Mouse (Mus musculus): ENCODE data around the gene Aldh1a2. TPM values are rescaled to one million over a fixed set of nuclear protein-coding genes. Genes with fewer than 3 reads are reported as not detected.
A peak's percentile ranks its signal among the peaks of the same experiment; 100 is the strongest.

The Aldh1a2 gene
- polyA plus RNA-seq, 1 experiment from 2014 or later, result 28.8 TPM

DNA sequence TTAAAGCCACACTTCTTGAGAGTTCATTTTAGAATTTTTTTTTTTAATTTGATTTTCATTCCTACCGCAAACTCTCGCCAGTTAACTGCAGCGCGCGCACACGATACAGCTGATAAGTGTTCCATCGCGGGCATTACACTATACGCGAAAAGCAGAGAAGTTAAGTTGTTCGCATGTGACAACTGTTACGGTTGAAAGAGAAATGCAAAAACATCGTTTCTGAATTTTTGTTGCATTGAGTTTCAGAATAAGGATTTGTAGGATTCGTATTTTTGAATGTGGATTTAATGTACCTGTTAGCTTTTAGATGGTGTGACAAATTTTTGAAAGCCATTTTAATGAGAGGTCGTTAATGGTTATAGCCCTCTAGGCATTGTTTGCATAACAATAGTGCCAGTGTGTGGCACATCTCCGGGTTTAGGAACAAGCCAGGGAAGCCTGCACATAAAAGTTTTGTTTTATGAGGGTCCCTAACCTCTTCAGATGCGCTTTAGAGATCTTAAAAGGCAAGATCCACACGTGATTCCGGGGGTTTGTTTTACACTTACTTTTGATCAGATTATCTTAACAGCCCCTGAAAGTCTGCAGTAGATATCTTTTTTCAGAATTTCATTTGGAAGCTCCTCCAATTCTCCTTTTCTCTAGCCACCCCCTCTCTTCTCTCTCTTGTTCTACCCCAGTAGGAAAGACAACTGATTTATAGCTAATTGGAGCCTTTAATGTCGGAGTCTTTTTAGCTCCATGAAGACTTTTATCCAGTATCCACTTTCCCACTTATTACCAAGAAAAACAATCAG is 1.6 kb downstream of the Aldh1a2 start:
- H3K4me2 ChIP-seq (ENCODE audit: low read length), result peak overlapping the region; percentile 84
- ATAC-seq (ENCODE audit: insufficient number of reproducible peaks, insufficient read depth, low FRiP score, low read depth), result no peak
- no peaks in the 10 kb centered on the region for H3K9me3 ChIP-seq (ENCODE audit: control insufficient read depth, low read length)
- peak overlapping the region in 1 of 2 experiments; percentile 51; a peak in 2 of 4 replicates for H3K4me3 ChIP-seq (ENCODE audit: control insufficient read depth in 1 of 2, insufficient read depth in 1 of 2, low read depth in 1 of 2, low read length in 2 of 2)
- H3K4me1 ChIP-seq (ENCODE audit: control insufficient read depth in 2 of 2, insufficient read depth in 2 of 2, low read length in 2 of 2), result peaks cover 0 to 12% of the 10 kb centered on the region in 2 experiments; a peak in 3 of 4 replicates
- 6% methylated on average over 20 of the region's 20 CpGs for WGBS
- H3K27ac ChIP-seq (replicated peaks in 1 of 2; ENCODE audit: control insufficient read depth in 1 of 2, insufficient read depth in 1 of 2, low read depth in 2 of 2, low read length in 2 of 2), result no peak overlapping the region
- no peak overlapping the region for H3K9ac ChIP-seq (ENCODE audit: low read length)
- peaks cover 64% of the 10 kb centered on the region for H3K27me3 ChIP-seq (ENCODE audit: control insufficient read depth, insufficient read depth, low read length)
- no peaks in the 10 kb centered on the region for H3K36me3 ChIP-seq (ENCODE audit: control insufficient read depth, insufficient read depth, low read length)

DNA sequence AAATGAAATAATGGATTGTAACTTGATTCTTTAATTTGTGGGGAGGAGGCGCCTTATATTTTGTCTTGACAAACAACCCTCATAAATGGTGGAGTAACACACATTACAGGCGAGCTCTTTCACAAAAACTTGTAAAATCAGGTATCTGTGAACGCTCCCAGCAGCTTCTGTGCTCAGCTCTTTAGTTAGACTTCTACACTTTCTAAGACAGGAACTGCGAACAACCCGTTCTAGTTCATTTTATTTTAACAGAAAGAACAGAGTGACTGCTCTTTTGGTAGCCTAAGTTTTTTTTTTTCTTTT is 2.2 kb downstream of the Aldh1a2 start:
- no peaks in the 10 kb centered on the region for H3K9me3 ChIP-seq (ENCODE audit: control insufficient read depth, low read length)
- no peak for ATAC-seq (ENCODE audit: insufficient number of reproducible peaks, insufficient read depth, low FRiP score, low read depth)
- peaks cover 0 to 12% of the 10 kb centered on the region in 2 experiments; a peak in 3 of 4 replicates for H3K4me1 ChIP-seq (ENCODE audit: control insufficient read depth in 2 of 2, insufficient read depth in 2 of 2, low read length in 2 of 2)
- H3K36me3 ChIP-seq (ENCODE audit: control insufficient read depth, insufficient read depth, low read length), result no peaks in the 10 kb centered on the region
- peaks cover 64% of the 10 kb centered on the region for H3K27me3 ChIP-seq (ENCODE audit: control insufficient read depth, insufficient read depth, low read length)
- no peak overlapping the region for H3K9ac ChIP-seq (ENCODE audit: low read length)
- no peak overlapping the region for H3K4me2 ChIP-seq (ENCODE audit: low read length)
- H3K4me3 ChIP-seq (ENCODE audit: control insufficient read depth in 1 of 2, insufficient read depth in 1 of 2, low read depth in 1 of 2, low read length in 2 of 2), result no peak overlapping the region
- 35% methylated on average over 5 of the region's 5 CpGs for WGBS
- no peak overlapping the region for H3K27ac ChIP-seq (replicated peaks in 1 of 2; ENCODE audit: control insufficient read depth in 1 of 2, insufficient read depth in 1 of 2, low read depth in 2 of 2, low read length in 2 of 2)

DNA sequence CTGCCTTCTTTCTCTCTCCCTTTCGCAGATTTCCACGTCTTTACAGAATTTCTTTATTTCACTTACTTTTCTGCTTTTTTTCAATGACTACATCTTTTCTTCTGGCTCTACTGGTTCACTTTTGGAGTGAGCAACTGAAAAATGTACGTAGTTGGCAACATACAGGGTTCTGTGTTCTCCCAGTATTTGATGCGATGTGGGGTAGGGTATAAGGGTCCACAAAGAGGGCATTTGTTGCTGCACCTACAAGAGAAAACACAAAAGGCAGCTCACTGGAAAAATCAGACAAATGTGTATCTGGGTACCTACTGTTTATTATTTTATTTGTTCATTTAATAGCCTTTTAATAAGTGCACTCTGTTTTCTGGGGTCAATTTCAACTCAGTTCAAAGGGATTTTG is 3.6 kb downstream of the Aldh1a2 start:
- no peak for ATAC-seq (ENCODE audit: insufficient number of reproducible peaks, insufficient read depth, low FRiP score, low read depth)
- H3K4me1 ChIP-seq (ENCODE audit: control insufficient read depth in 2 of 2, insufficient read depth in 2 of 2, low read length in 2 of 2), result peaks cover 0 to 12% of the 10 kb centered on the region in 2 experiments; a peak in 3 of 4 replicates
- no peak overlapping the region for H3K4me3 ChIP-seq (ENCODE audit: control insufficient read depth in 1 of 2, insufficient read depth in 1 of 2, low read depth in 1 of 2, low read length in 2 of 2)
- peaks cover 54% of the 10 kb centered on the region for H3K27me3 ChIP-seq (ENCODE audit: control insufficient read depth, insufficient read depth, low read length)
- no peak overlapping the region for H3K9ac ChIP-seq (ENCODE audit: low read length)
- 76% methylated on average over 4 of the region's 4 CpGs for WGBS
- H3K27ac ChIP-seq (replicated peaks in 1 of 2; ENCODE audit: control insufficient read depth in 1 of 2, insufficient read depth in 1 of 2, low read depth in 2 of 2, low read length in 2 of 2), result no peak overlapping the region
- H3K36me3 ChIP-seq (ENCODE audit: control insufficient read depth, insufficient read depth, low read length), result no peaks in the 10 kb centered on the region
- no peak overlapping the region for H3K4me2 ChIP-seq (ENCODE audit: low read length)
- H3K9me3 ChIP-seq (ENCODE audit: control insufficient read depth, low read length), result no peaks in the 10 kb centered on the region

DNA sequence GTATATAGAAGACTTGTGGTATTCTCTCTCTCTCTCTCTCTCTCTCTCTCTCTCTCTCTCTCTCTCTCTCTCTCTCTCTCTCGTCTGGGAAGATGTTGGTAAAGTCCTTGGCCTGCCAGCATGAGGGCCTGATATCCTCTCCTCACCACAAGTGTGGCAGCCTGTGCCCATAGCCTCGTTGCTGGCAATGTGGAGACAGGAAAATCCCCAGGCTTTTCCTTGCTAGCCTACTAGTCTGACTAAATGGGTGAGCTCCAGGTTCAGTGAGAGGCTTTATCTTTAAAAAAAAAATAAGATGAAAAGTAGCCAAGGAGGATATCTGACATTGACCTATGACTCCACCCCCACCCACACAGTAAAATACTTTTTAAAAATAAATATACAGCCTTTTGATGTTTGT is 4.8 kb downstream of the Aldh1a2 start:
- H3K27ac ChIP-seq (replicated peaks in 1 of 2; ENCODE audit: control insufficient read depth in 1 of 2, insufficient read depth in 1 of 2, low read depth in 2 of 2, low read length in 2 of 2), result no peak overlapping the region
- ATAC-seq (ENCODE audit: insufficient number of reproducible peaks, insufficient read depth, low FRiP score, low read depth), result no peak
- peaks cover 0 to 12% of the 10 kb centered on the region in 2 experiments; a peak in 3 of 4 replicates for H3K4me1 ChIP-seq (ENCODE audit: control insufficient read depth in 2 of 2, insufficient read depth in 2 of 2, low read length in 2 of 2)
- H3K9ac ChIP-seq (ENCODE audit: low read length), result no peak overlapping the region
- WGBS, result 38% methylated on average over 2 of the region's 2 CpGs
- H3K36me3 ChIP-seq (ENCODE audit: control insufficient read depth, insufficient read depth, low read length), result no peaks in the 10 kb centered on the region
- no peak overlapping the region for H3K4me2 ChIP-seq (ENCODE audit: low read length)
- no peaks in the 10 kb centered on the region for H3K9me3 ChIP-seq (ENCODE audit: control insufficient read depth, low read length)
- peaks cover 42% of the 10 kb centered on the region for H3K27me3 ChIP-seq (ENCODE audit: control insufficient read depth, insufficient read depth, low read length)
- H3K4me3 ChIP-seq (ENCODE audit: control insufficient read depth in 1 of 2, insufficient read depth in 1 of 2, low read depth in 1 of 2, low read length in 2 of 2), result no peak overlapping the region

DNA sequence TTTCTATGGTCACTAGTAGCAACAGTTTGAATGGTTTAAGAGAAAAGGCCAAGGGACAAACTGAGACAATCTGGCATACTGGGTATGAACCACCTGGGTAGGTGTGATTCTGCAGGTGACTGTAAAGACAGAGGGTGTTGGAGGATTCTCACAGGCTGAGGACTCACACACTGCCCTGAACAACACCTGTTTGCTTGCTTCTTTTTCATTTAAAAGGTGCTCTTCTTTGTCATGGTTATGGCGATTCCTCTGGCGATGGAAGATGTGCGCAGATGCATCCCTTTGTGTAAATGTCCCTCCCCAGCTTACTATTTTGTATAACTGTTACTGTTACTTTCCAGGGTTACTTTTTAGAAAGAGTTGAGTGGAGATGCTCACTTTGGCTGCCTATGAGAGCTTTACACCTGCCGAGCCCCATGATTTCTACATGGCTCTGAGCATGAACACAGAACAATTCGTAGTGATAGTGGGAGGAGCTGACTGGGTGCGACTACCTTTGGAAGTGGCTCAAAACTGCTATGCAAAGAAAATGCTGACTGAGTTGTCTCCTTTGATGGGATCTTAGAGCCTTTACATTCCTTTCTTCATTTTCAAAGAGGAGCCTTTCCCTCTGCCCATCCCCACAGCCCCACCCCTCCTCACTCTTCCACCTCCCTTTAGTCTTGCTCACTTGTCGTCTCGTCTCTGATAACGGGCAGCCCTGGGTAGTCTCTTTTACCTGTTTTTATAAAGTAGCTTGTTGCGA is 11.8 kb downstream of the Aldh1a2 start:
- no peak for ATAC-seq (ENCODE audit: insufficient number of reproducible peaks, insufficient read depth, low FRiP score, low read depth)
- peaks cover 0 to 2% of the 10 kb centered on the region in 2 experiments; a peak in 1 of 4 replicates for H3K4me1 ChIP-seq (ENCODE audit: control insufficient read depth in 2 of 2, insufficient read depth in 2 of 2, low read length in 2 of 2)
- H3K27ac ChIP-seq (replicated peaks in 1 of 2; ENCODE audit: control insufficient read depth in 1 of 2, insufficient read depth in 1 of 2, low read depth in 2 of 2, low read length in 2 of 2), result no peak overlapping the region
- no peak overlapping the region for H3K4me2 ChIP-seq (ENCODE audit: low read length)
- no peaks in the 10 kb centered on the region for H3K27me3 ChIP-seq (ENCODE audit: control insufficient read depth, insufficient read depth, low read length)
- H3K9me3 ChIP-seq (ENCODE audit: control insufficient read depth, low read length), result no peaks in the 10 kb centered on the region
- no peaks in the 10 kb centered on the region for H3K36me3 ChIP-seq (ENCODE audit: control insufficient read depth, insufficient read depth, low read length)
- no peak overlapping the region for H3K4me3 ChIP-seq (ENCODE audit: control insufficient read depth in 1 of 2, insufficient read depth in 1 of 2, low read depth in 1 of 2, low read length in 2 of 2)
- WGBS, result 43% methylated on average over 10 of the region's 10 CpGs
- H3K9ac ChIP-seq (ENCODE audit: low read length), result no peak overlapping the region

DNA sequence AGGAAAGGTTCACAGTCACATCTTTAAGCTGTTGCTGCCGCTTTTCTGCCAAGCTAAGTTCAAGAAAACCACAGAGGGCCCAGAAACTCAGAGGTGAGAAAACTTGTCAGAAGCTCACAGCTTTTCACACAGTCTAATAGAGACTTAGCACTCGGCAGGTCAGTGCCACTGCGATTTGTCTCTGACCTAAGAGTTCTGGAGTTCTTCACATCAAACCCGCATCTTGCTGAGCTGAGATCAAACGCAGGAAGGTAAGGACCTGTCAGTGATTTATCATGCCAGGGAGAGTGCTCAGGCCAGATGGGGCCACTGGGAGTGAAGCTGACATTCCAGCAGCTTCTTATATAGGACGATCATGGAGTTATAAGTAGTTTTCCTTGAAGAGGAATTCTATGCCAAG is 14.4 kb downstream of the Aldh1a2 start:
- no peak overlapping the region for H3K27ac ChIP-seq (replicated peaks in 1 of 2; ENCODE audit: control insufficient read depth in 1 of 2, insufficient read depth in 1 of 2, low read depth in 2 of 2, low read length in 2 of 2)
- H3K4me1 ChIP-seq (ENCODE audit: control insufficient read depth in 2 of 2, insufficient read depth in 2 of 2, low read length in 2 of 2), result peaks cover 0 to 2% of the 10 kb centered on the region in 2 experiments; a peak in 1 of 4 replicates
- H3K4me3 ChIP-seq (ENCODE audit: control insufficient read depth in 1 of 2, insufficient read depth in 1 of 2, low read depth in 1 of 2, low read length in 2 of 2), result no peak overlapping the region
- H3K9me3 ChIP-seq (ENCODE audit: control insufficient read depth, low read length), result no peaks in the 10 kb centered on the region
- H3K4me2 ChIP-seq (ENCODE audit: low read length), result no peak overlapping the region
- ATAC-seq (ENCODE audit: insufficient number of reproducible peaks, insufficient read depth, low FRiP score, low read depth), result no peak
- no peak overlapping the region for H3K9ac ChIP-seq (ENCODE audit: low read length)
- 6% methylated on average over 6 of the region's 6 CpGs for WGBS
- H3K36me3 ChIP-seq (ENCODE audit: control insufficient read depth, insufficient read depth, low read length), result no peaks in the 10 kb centered on the region
- no peaks in the 10 kb centered on the region for H3K27me3 ChIP-seq (ENCODE audit: control insufficient read depth, insufficient read depth, low read length)

DNA sequence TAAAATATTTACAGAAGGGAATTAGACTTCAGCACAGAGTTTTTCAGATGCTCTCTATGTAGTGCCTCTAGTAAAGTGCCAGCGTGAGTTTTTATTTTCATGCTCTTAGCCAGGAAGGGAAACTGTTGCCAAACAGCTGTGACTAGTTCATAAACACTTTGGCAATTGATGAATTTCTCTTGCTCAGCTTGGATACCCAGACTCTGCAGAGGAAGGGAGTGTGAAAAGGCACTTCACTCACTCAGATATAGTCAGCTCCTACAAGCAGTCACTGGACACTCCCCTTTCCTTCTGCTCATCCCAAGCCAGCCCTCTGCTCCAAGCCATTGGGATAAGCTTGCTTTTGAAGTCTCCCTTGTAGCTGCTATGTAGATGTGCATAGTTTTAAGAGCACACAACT is 21.0 kb downstream of the Aldh1a2 start:
- 80% methylated on average over 1 of the region's 1 CpGs for WGBS
- H3K4me3 ChIP-seq (ENCODE audit: control insufficient read depth in 1 of 2, insufficient read depth in 1 of 2, low read depth in 1 of 2, low read length in 2 of 2), result no peak overlapping the region
- H3K27me3 ChIP-seq (ENCODE audit: control insufficient read depth, insufficient read depth, low read length), result no peaks in the 10 kb centered on the region
- ATAC-seq (ENCODE audit: insufficient number of reproducible peaks, insufficient read depth, low FRiP score, low read depth), result no peak
- no peaks in the 10 kb centered on the region for H3K36me3 ChIP-seq (ENCODE audit: control insufficient read depth, insufficient read depth, low read length)
- H3K4me1 ChIP-seq (ENCODE audit: control insufficient read depth in 2 of 2, insufficient read depth in 2 of 2, low read length in 2 of 2), result no peaks in the 10 kb centered on the region
- no peak overlapping the region for H3K4me2 ChIP-seq (ENCODE audit: low read length)
- H3K9ac ChIP-seq (ENCODE audit: low read length), result no peak overlapping the region
- no peaks in the 10 kb centered on the region for H3K9me3 ChIP-seq (ENCODE audit: control insufficient read depth, low read length)
- H3K27ac ChIP-seq (replicated peaks in 1 of 2; ENCODE audit: control insufficient read depth in 1 of 2, insufficient read depth in 1 of 2, low read depth in 2 of 2, low read length in 2 of 2), result no peak overlapping the region
